Mouse (Mus musculus): ENCODE measurements around the gene Mtor. TPM values are rescaled to one million over a fixed set of nuclear protein-coding genes. Genes with fewer than 3 reads are reported as not detected.

The Mtor gene
- polyA plus RNA-seq (2016; fragmentation: Nextera tagmentation; extraction: Ambion mirVana), result 30.2 and 31.9 TPM in 2 replicates

DNA sequence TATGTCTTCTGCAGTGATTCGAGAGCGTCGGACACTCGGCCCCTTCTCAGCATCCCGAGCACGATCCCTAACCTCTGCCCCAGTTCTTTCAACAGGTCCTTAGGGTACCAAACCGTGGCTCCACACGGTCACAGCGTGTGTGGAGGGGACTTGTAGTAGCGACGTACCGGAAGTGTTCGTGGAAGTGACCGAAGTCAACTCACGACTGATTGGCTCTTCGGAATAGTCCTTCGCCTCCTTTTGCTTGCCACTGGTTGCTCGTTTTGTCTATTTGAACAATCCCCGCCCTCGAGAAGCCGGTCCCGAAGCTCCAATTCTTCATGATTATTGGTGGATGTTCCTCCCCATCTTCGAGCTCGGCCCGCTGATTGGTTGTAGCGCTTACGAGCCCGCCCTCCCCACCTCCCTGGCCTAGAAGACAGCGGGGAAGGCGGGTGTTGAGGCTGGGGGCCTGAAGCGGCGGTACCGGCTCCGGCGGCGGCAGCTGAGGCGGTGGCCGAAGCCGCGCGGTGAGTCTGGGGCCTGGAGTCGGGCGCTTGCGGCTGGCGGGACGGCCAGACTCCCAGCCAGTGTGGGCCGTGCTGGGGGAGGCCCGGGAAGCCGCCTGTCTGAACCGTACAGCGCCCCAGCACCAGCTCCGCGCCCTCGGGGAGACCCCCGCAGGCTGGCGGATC lies at the start of gene Mtor:
Gene Mtor (plus strand): TSS at position 433 of the 674 bp plus-strand sequence.
- peak within 1 kb of the TSS; percentile 80 for H3K27ac ChIP-seq
- H3K4me1 ChIP-seq, result peaks cover 30% of the 10 kb centered on the region
- H3K4me3 ChIP-seq, result peak within 1 kb of the TSS; percentile 96
- H3K9me3 ChIP-seq (replicated peaks), result no peaks in the 10 kb centered on the region
- H3K36me3 ChIP-seq, result peaks cover 13% of the 10 kb centered on the region
- whole genome bisulfite sequencing, result under 1% methylated on average over 55 of the region's 56 CpGs
- H3K4me2 ChIP-seq (replicated peaks), result peak within 1 kb of the TSS; percentile 86
- ATAC-seq (ENCODE audit: low FRiP score), result peak; percentile 96
- no peaks in the 10 kb centered on the region for H3K27me3 ChIP-seq
- H3K9ac ChIP-seq, result peak within 1 kb of the TSS; percentile 95

DNA sequence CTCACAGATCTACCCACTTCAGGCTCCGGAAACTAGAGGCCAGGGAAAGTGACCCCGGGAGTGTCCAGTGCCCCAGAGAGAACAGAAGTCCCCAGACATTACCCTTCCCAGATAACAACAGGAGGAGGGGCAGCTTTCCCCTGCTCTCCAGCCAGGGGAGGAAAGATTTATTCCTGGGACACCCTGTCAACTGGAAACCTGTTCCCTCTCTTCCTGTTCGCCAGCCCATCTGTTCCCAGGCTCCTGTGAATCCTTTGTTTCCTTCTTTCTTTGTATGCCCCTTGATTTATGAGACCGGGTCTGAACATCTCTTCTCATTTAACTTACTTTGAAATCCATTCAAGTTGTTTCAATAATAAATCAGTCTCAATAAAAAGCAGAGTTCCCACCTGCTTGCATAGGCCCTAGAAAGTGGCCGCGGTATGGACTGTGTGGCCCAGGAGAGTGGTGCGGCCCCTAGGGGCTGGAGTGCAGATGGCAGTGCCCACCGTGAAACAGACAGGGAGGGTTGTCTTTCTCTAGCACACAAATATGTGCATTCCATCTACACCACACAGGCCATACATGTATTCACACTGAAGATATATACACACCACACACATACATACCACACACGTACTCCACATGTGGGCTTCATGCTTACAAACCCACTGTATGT lies 48.8 kb upstream of the Mtor start:
- H3K4me2 ChIP-seq (replicated peaks), result no peak overlapping the region
- H3K9me3 ChIP-seq (replicated peaks), result no peaks in the 10 kb centered on the region
- no peaks in the 10 kb centered on the region for H3K36me3 ChIP-seq
- 47% methylated on average over 9 of the region's 9 CpGs for WGBS
- no peak overlapping the region for H3K9ac ChIP-seq
- H3K27ac ChIP-seq, result peak overlapping the region; percentile 72
- no peak overlapping the region for H3K4me3 ChIP-seq
- 0 out of 2 replicates have a peak, but pooled peaks have one; percentile 28 for ATAC-seq (ENCODE audit: low FRiP score)
- peaks cover 55% of the 10 kb centered on the region for H3K4me1 ChIP-seq
- peaks cover 31% of the 10 kb centered on the region for H3K27me3 ChIP-seq

DNA sequence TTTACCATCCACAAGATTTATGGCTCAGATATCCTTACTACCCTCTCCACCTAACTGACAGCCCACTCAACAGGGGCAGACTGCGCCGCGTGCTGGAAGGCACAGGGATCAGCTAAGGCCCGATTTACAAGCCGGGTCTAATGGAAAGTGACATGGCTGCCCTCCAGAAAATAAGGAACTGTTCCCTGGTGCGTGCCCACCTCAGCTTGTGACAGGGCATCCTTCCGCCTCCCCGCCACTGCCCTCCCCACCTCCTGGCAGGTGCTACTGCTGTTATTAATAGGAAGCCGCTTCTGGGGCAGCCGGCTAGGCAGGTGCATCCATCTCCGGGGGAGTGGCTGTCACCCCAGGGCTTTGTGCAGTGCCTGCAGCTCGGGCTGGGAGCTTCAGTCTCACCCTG lies 45.0 kb upstream of the Mtor start:
- Histone ChIP-seq H3K9ac (no peak overlapping the region), H3K27ac (peak overlapping the region; percentile 57), H3K4me1 (peaks cover 57% of the 10 kb centered on the region), H3K4me3 (no peak overlapping the region), H3K36me3 (no peaks in the 10 kb centered on the region), H3K27me3 (peaks cover 55% of the 10 kb centered on the region), H3K9me3 (replicated peaks) (no peaks in the 10 kb centered on the region), H3K4me2 (replicated peaks) (no peak overlapping the region)
- WGBS, result 11% methylated on average over 12 of the region's 12 CpGs
- ATAC-seq (ENCODE audit: low FRiP score), result peak; percentile 20; the same call in 1 of the 2 replicates

DNA sequence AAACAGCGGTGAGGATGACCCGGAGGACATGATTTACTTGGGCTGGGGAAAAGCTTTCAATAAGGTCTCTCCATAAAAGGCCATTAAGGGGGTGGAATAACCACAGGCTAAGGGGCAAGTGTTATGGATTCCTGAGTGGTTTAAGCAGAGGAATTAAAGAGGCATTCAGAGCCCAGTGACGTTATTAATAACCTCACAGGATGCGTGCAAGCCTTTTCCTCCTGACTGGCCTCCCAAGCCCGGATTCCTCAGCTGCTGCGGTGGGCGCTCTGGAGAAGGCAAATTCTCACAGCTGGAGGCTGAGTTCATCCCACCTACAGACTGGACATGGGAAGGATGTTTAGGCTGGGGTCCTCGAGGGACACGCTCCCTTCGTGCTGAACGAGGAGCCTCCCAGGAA lies 43.7 kb upstream of the Mtor start:
- Histone ChIP-seq H3K4me2 (replicated peaks) (peak overlapping the region; percentile 17; the same call in 1 of the 2 replicates), H3K27me3 (peaks cover 55% of the 10 kb centered on the region), H3K9me3 (replicated peaks) (no peaks in the 10 kb centered on the region), H3K4me1 (peaks cover 48% of the 10 kb centered on the region), H3K9ac (no peak overlapping the region), H3K27ac (peak overlapping the region; percentile 41; the same call in 1 of the 2 replicates), H3K4me3 (no peak overlapping the region), H3K36me3 (no peaks in the 10 kb centered on the region)
- no peak for ATAC-seq (ENCODE audit: low FRiP score)
- 7% methylated on average over 11 of the region's 11 CpGs for WGBS

DNA sequence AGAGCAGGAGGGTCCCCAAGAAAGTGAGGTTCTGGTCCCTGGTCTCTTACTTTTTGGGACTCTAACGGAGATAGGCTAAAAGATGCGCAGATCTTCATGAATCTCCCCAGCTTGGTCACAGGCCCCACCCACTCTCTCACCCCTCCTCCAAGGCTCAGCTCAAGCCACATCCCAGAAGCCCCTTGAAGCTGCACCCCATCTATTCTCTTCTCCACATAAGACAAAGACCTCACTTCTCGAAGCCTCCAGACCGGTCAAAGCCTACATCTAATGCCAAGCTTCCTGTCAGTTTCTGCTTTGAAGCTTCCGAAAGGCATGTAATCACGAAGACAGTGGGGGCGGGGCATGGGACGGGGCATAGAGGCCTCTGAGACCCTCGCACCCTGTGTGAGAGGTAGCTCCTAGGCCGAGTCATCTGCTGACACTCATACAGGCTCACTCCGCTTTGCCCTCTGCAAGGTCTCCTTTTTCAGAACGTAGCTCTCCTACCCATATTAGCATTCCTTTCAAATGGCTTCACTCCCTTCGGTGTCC lies 43.1 kb upstream of the Mtor start:
- Histone ChIP-seq H3K4me3 (no peak overlapping the region), H3K36me3 (no peaks in the 10 kb centered on the region), H3K27ac (no peak overlapping the region), H3K4me1 (peaks cover 42% of the 10 kb centered on the region), H3K27me3 (peaks cover 51% of the 10 kb centered on the region), H3K9ac (no peak overlapping the region), H3K9me3 (replicated peaks) (no peaks in the 10 kb centered on the region), H3K4me2 (replicated peaks) (0 out of 2 replicates have a peak overlapping the region, but pooled peaks have one; percentile 17)
- 12% methylated on average over 13 of the region's 13 CpGs for WGBS
- no peak for ATAC-seq (ENCODE audit: low FRiP score)

GRCm38 (mm10) chr4:148408256-148408975 lies 40.0 kb upstream of the Mtor start:
- no peak overlapping the region for H3K4me3 ChIP-seq
- no peak overlapping the region for H3K27ac ChIP-seq
- WGBS, result 67% methylated on average over 10 of the region's 10 CpGs
- peaks cover 32% of the 10 kb centered on the region for H3K4me1 ChIP-seq
- H3K9ac ChIP-seq, result no peak overlapping the region
- H3K9me3 ChIP-seq (replicated peaks), result no peaks in the 10 kb centered on the region
- no peak for ATAC-seq (ENCODE audit: low FRiP score)
- H3K4me2 ChIP-seq (replicated peaks), result no peak overlapping the region
- H3K36me3 ChIP-seq, result no peaks in the 10 kb centered on the region
- peaks cover 35% of the 10 kb centered on the region for H3K27me3 ChIP-seq

DNA sequence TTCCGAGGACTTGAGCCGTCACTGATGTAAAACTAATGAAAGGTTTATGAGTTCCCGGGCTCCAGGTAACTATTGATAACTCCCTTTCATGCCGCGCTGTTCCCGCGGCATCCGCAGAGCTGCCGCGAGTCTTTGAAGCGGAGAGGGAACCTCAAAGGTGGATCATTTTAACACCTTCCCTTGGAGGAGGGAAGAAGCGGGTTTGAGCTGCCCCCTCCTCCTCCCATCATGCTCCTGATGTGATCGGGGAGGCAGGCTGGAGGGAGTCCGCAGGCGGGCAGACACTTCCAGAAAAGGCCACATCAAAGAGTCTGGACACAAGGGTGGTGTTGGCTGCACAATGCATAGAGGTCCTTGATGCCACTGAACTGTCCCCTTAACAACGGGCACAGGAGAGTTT lies 32.8 kb upstream of the Mtor start:
- Histone ChIP-seq H3K4me3 (no peak overlapping the region), H3K9ac (peak overlapping the region; percentile 18; the same call in 1 of the 2 replicates), H3K36me3 (no peaks in the 10 kb centered on the region), H3K27me3 (peaks cover 10% of the 10 kb centered on the region; the same call in 1 of the 2 replicates), H3K27ac (no peak overlapping the region), H3K4me1 (peaks cover 14% of the 10 kb centered on the region), H3K9me3 (replicated peaks) (no peaks in the 10 kb centered on the region), H3K4me2 (replicated peaks) (peak overlapping the region; percentile 40)
- no peak for ATAC-seq (ENCODE audit: low FRiP score)
- 12% methylated on average over 16 of the region's 16 CpGs for WGBS

- no peak overlapping the region for H3K4me3 ChIP-seq
- H3K9ac ChIP-seq, result no peak overlapping the region
- peak; percentile 21; the same call in 1 of the 2 replicates for ATAC-seq (ENCODE audit: low FRiP score)
- no peak overlapping the region; the same call in 1 of the 2 replicates for H3K27ac ChIP-seq
- H3K4me1 ChIP-seq, result peaks cover 14% of the 10 kb centered on the region
- WGBS, result 52% methylated on average over 11 of the region's 11 CpGs
- H3K9me3 ChIP-seq (replicated peaks), result no peaks in the 10 kb centered on the region
- no peaks in the 10 kb centered on the region for H3K36me3 ChIP-seq
- no peak overlapping the region for H3K4me2 ChIP-seq (replicated peaks)
- peaks cover 10% of the 10 kb centered on the region; the same call in 1 of the 2 replicates for H3K27me3 ChIP-seq
These were observed 31.3 kb upstream of the Mtor start for GRCm38 (mm10) chr4:148417074-148417526.

GRCm38 (mm10) chr4:148417559-148417958 lies 30.9 kb upstream of the Mtor start:
- H3K27me3 ChIP-seq, result peaks cover 10% of the 10 kb centered on the region; the same call in 1 of the 2 replicates
- H3K9ac ChIP-seq, result no peak overlapping the region
- no peak for ATAC-seq (ENCODE audit: low FRiP score)
- H3K36me3 ChIP-seq, result no peaks in the 10 kb centered on the region
- no peak overlapping the region for H3K27ac ChIP-seq
- H3K4me1 ChIP-seq, result peaks cover 14% of the 10 kb centered on the region
- H3K4me2 ChIP-seq (replicated peaks), result no peak overlapping the region
- 58% methylated on average over 6 of the region's 6 CpGs for WGBS
- no peak overlapping the region for H3K4me3 ChIP-seq
- no peaks in the 10 kb centered on the region for H3K9me3 ChIP-seq (replicated peaks)

DNA sequence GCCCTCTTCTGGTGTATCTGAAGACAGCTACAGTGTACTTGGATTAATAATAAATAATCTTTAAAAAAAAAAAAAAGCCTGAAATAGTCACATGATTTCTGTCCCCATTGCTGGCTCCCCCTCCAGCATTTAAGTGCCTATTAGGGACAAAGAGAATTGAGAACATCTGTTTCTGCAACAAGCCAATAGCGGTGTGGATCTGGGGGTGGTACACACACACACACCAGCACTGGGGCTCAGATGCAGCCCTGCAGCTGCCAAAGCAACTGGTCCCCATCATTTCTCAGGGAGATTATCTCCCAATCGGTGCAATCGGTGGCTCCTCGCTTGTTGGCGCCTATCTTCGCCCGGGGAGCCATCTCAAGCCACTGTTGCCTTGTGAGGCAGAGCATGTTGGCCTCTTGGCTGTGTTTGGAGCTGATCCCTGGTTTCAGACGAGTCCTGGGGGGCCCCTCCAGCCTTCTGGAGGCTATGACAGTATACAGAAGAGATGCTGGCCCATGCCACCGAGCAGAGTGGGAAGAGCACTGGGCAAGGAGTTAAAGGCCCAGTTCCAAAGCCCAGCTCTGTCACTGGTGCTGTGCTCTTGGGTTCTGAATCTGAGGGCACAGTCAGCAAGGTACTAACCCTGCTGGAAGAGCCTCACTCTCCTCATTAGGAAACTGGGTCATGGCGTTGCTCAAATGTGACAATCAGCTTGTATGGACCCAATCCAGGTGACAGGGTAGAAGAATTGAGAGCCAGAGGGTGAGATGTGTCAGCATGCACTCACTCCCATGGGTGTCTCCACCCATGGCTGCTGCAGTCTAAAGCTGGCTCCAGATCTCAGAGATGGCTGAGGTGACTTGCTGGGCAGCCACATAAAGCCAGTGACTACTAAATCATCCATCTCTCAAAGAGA lies 21.2 kb upstream of the Mtor start:
- no peak overlapping the region for H3K4me2 ChIP-seq (replicated peaks)
- ATAC-seq (ENCODE audit: low FRiP score), result no peak
- H3K9me3 ChIP-seq (replicated peaks), result no peaks in the 10 kb centered on the region
- H3K4me1 ChIP-seq, result peaks cover 6% of the 10 kb centered on the region; the same call in 1 of the 2 replicates
- no peak overlapping the region for H3K27ac ChIP-seq
- no peak overlapping the region for H3K4me3 ChIP-seq
- 82% methylated on average over 10 of the region's 10 CpGs for WGBS
- no peaks in the 10 kb centered on the region for H3K36me3 ChIP-seq
- no peaks in the 10 kb centered on the region for H3K27me3 ChIP-seq
- H3K9ac ChIP-seq, result no peak overlapping the region

DNA sequence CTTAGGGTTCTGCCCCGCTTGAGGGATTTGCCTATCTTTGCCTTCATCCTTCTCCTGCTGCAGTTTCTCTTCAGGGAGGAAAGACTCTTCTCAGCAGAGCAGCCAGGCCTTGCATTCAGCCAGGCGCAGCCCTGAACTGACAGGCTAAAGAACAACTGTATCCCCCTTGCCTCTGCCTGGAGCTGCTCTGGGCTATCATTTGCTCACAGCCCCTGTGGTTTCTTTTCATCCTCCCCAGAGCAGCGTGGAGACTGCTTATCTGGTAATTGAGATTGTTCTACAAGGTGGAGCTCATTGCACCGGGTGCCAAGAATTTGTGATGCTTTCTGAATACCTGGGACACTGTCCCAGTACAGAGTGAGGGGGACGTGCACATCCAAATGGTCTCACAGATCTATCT lies 19.9 kb upstream of the Mtor start:
- no peaks in the 10 kb centered on the region for H3K36me3 ChIP-seq
- no peaks in the 10 kb centered on the region for H3K9me3 ChIP-seq (replicated peaks)
- H3K4me2 ChIP-seq (replicated peaks), result no peak overlapping the region
- 87% methylated on average over 5 of the region's 5 CpGs for WGBS
- no peak overlapping the region for H3K9ac ChIP-seq
- H3K27ac ChIP-seq, result no peak overlapping the region
- H3K4me1 ChIP-seq, result peaks cover 10% of the 10 kb centered on the region; the same call in 1 of the 2 replicates
- ATAC-seq (ENCODE audit: low FRiP score), result no peak
- H3K4me3 ChIP-seq, result no peak overlapping the region
- no peaks in the 10 kb centered on the region for H3K27me3 ChIP-seq

All from hindbrain, embryonic 12.5 days (tissue).